Mouse (Mus musculus) limb, embryonic 14.5 days (tissue): ENCODE data around the gene Csrp3. TPM values are rescaled to one million over a fixed set of nuclear protein-coding genes. Genes with fewer than 3 reads are reported as not detected.
A peak's percentile ranks its signal among the peaks of the same experiment; 100 is the strongest.

Source experiments
- ATAC-seq: fragments of 200-750 bp; cut with Nextera tagmentation; 2 replicates; pipeline ENCODE4 v1.8.0; 2017; ENCODE audit warnings: low read depth, moderate number of reproducible peaks, moderate TSS enrichment; ENCODE audit not compliant: low FRiP score
- DNase-seq: peaks from one replicate; pipeline ENCODE4 v3.0.0-alpha.2; 2015; ENCODE audit warnings: low spot score
- H3K27ac ChIP-seq: fragments of 300-500 bp; sonication (generic); replicated peaks from 2 replicates; pipeline ENCODE4 v1.5.1; 2014; ENCODE audit warnings: low read depth, mild to moderate bottlenecking, low read length, moderate library complexity, mixed read lengths
- H3K27me3 ChIP-seq: fragments of 300-500 bp; sonication (generic); 2 replicates; pipeline ENCODE4 v1.6.1; 2014; ENCODE audit warnings: low read length, mixed read lengths; ENCODE audit not compliant: control insufficient read depth, insufficient read depth
- H3K36me3 ChIP-seq: fragments of 300-500 bp; sonication (generic); 2 replicates; pipeline ENCODE4 v1.6.1; 2014; ENCODE audit warnings: mild to moderate bottlenecking, low read length, moderate library complexity, mixed read lengths; ENCODE audit not compliant: control insufficient read depth, insufficient read depth
- H3K4me1 ChIP-seq: fragments of 300-500 bp; sonication (generic); 2 replicates; pipeline ENCODE4 v1.6.1; 2014; ENCODE audit warnings: antibody characterized with exemption, low read length, mixed read lengths; ENCODE audit not compliant: control insufficient read depth, insufficient read depth
- H3K4me2 ChIP-seq: fragments of 300-500 bp; sonication (generic); replicated peaks from 2 replicates; pipeline ENCODE4 v1.6.1; 2014; ENCODE audit warnings: low read depth, mild to moderate bottlenecking, low read length, moderate library complexity; ENCODE audit not compliant: severe bottlenecking
- H3K4me3 ChIP-seq: fragments of 300-500 bp; sonication (generic); replicated peaks from 2 replicates; pipeline ENCODE4 v1.5.1; 2014; ENCODE audit warnings: low read length
- H3K9ac ChIP-seq: fragments of 300-500 bp; sonication (generic); 2 replicates; pipeline ENCODE4 v1.6.1; 2014; ENCODE audit warnings: mild to moderate bottlenecking, low read depth, low read length, moderate library complexity; ENCODE audit not compliant: severe bottlenecking
- H3K9me3 ChIP-seq: fragments of 300-500 bp; sonication (generic); 2 replicates; pipeline ENCODE4 v1.6.1; 2016; ENCODE audit warnings: low read length; ENCODE audit not compliant: control insufficient read depth
- POLR2A ChIP-seq: fragments of 200-500 bp; IDR thresholded peaks from 2 replicates; pipeline ENCODE4 v1.8.0; 2012; ENCODE audit warnings: inconsistent platforms, mild to moderate bottlenecking, moderate library complexity, borderline replicate concordance; ENCODE audit not compliant: insufficient read depth, insufficient read length; ENCODE audit errors: extremely low read depth
- WGBS: fragments of 180-500 bp; shearing (Covaris S2); extraction: QIAGEN DNeasy Blood & Tissue Kit; methylation state at CpG from one replicate; pipeline ENCODE4 v1.1.7; 2014; 5-methylcytosine and 5-hydroxymethylcytosine counted together
- polyA plus RNA-seq, 2 experiments: library from polyadenylated mRNA; depleted of rRNA in 1 of 2; stranded (reverse) in 1 of 2; unstranded in 1 of 2; fragments of >200 nt; fragmentation: Nextera tagmentation in 1 of 2; extraction: Ambion mirVana in 1 of 2; gene quantifications; 2 replicates each; pipeline versions ENCODE4 v1.2.1 to v1.2.3; 2012 to 2014

The Csrp3 gene
- polyA plus RNA-seq, 2 experiments = 18.2 to 71.9 TPM

DNA sequence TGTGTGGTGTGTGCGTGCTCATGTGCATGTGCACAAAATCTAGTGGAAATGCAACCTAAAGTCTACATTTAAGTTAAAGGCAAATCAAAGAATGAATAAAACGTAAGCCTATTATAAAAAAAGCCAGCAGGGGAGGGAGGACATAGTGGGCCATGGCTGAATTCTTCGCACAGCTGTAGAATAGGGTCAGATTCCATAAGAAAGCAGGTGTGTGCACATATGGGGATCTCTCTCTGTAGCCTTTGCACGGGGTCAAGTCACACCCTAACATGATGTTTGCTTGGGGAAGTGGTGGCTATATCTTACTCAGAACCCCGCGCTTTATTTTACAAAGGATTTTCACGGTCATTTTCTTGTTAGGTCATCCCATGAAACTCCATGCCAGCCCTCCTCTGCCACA lies 45.3 kb upstream of the Csrp3 start:
- Histone ChIP-seq H3K4me2 (no peak overlapping the region), H3K9me3 (no peaks in the 10 kb centered on the region), H3K4me1 (peaks cover 9% of the 10 kb centered on the region), H3K27ac (no peak overlapping the region), H3K4me3 (no peak overlapping the region), H3K27me3 (no peaks in the 10 kb centered on the region), H3K9ac (no peak overlapping the region), H3K36me3 (no peaks in the 10 kb centered on the region)
- DNase-seq (no peak), ATAC-seq (peak; percentile 80)
- 77% methylated on average over 7 of the region's 7 CpGs for WGBS
- no peak for TF ChIP-seq POLR2A

DNA sequence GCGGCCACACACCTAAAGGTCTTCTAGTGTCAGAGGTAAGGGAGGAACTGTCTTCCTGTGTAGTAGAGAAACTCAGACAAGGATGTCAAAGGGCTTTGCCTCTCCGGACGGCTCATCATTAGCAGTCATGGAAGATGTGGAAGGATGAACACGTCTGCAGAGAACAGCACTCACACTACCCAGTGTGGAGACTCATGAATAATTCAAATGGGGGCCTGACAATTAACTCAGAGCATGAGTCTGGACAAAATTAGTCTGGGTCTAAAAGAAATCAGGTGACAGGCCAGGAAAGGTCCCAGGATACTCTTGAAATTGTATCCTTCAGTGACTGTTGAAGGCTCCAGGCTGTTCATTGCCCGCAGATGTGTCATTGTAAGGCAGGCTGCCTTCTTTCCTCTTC lies 43.2 kb upstream of the Csrp3 start:
- H3K27me3 ChIP-seq = no peaks in the 10 kb centered on the region
- no peak for TF ChIP-seq POLR2A
- H3K9me3 ChIP-seq = no peaks in the 10 kb centered on the region
- no peak for ATAC-seq
- no peaks in the 10 kb centered on the region for H3K36me3 ChIP-seq
- H3K9ac ChIP-seq = no peak overlapping the region
- H3K4me2 ChIP-seq = no peak overlapping the region
- H3K4me3 ChIP-seq = no peak overlapping the region
- WGBS = 47% methylated on average over 5 of the region's 5 CpGs
- peaks cover 13% of the 10 kb centered on the region; the same call in 1 of the 2 replicates for H3K4me1 ChIP-seq
- no peak for DNase-seq
- no peak overlapping the region for H3K27ac ChIP-seq

DNA sequence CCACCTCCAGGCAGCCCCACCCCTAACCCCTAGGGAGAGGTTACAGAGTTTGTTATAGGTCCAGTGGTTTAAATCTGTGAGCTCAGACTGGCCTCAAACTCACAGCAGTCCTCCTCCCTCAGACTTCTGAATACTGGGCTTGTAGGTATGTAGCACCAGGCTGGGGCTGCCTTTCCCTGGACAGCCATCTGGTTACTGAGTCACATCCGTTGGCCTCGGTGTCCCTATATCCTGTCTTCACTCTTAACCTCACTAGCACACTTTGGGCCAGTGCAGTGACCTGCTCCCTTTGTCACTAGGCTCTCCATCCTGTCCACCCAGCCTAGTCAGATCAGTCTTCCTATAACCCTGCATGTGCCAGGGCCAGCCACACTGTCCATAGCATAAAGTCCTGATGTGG lies 40.9 kb upstream of the Csrp3 start:
- WGBS = 64% methylated on average over 2 of the region's 2 CpGs
- H3K9ac ChIP-seq = no peak overlapping the region
- no peaks in the 10 kb centered on the region for H3K9me3 ChIP-seq
- H3K27ac ChIP-seq = no peak overlapping the region
- TF ChIP-seq POLR2A = no peak
- ATAC-seq (no peak), DNase-seq (no peak)
- no peaks in the 10 kb centered on the region for H3K36me3 ChIP-seq
- H3K4me1 ChIP-seq = peaks cover 13% of the 10 kb centered on the region; the same call in 1 of the 2 replicates
- no peak overlapping the region for H3K4me2 ChIP-seq
- H3K4me3 ChIP-seq = no peak overlapping the region
- no peaks in the 10 kb centered on the region for H3K27me3 ChIP-seq

- ATAC-seq (no peak), DNase-seq (no peak)
- no peaks in the 10 kb centered on the region for H3K36me3 ChIP-seq
- peaks cover 13% of the 10 kb centered on the region; the same call in 1 of the 2 replicates for H3K4me1 ChIP-seq
- H3K27ac ChIP-seq = no peak overlapping the region
- H3K4me3 ChIP-seq = no peak overlapping the region
- 31% methylated on average over 8 of the region's 8 CpGs for WGBS
- H3K27me3 ChIP-seq = 0 out of 2 replicates have a peak, but pooled peaks cover 4% of the 10 kb centered on the region
- H3K4me2 ChIP-seq = no peak overlapping the region
- H3K9me3 ChIP-seq = no peaks in the 10 kb centered on the region
- no peak for TF ChIP-seq POLR2A
- H3K9ac ChIP-seq = no peak overlapping the region
These were observed 40.1 kb upstream of the Csrp3 start for GRCm38 (mm10) chr7:48887973-48888372.

DNA sequence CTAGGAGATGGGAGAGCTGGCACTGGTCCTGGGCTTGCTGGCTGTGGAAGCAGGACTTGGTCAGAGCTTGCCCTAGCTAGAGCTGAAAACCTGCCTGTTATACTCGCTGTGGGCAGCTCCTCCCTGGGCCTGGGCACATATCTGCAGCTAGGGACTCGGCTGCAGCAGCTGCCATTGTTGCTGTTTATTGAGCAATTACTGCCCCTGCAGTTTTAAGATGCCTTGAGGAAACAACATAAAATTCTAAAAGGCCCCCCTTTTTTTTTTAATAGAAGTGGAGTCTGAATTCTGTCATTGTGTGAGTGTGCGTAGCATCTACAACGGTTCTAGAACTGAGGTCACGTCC lies 36.4 kb upstream of the Csrp3 start:
- H3K27ac ChIP-seq = no peak overlapping the region
- ATAC-seq = no peak
- 0 out of 2 replicates have a peak, but pooled peaks cover 4% of the 10 kb centered on the region for H3K27me3 ChIP-seq
- H3K4me2 ChIP-seq = no peak overlapping the region
- no peaks in the 10 kb centered on the region for H3K36me3 ChIP-seq
- peaks cover 23% of the 10 kb centered on the region for H3K4me1 ChIP-seq
- no peak overlapping the region for H3K9ac ChIP-seq
- WGBS = 35% methylated on average over 5 of the region's 5 CpGs
- TF ChIP-seq POLR2A = no peak
- no peaks in the 10 kb centered on the region for H3K9me3 ChIP-seq
- no peak overlapping the region for H3K4me3 ChIP-seq
- DNase-seq = no peak
